Mouse (Mus musculus): ENCODE data around the gene Kyat3. TPM values are rescaled to one million over a fixed set of nuclear protein-coding genes. Genes with fewer than 3 reads are reported as not detected.
A peak's percentile ranks its signal among the peaks of the same experiment; 100 is the strongest.
"Not testable (repeated sequence)": the region's sequence is repeated elsewhere in the genome, so short reads cannot be mapped to it uniquely, and the experiment has no call there.

The Kyat3 gene
- 8.3 and 9.6 TPM in 2 replicates for polyA plus RNA-seq (2016; fragmentation: Nextera tagmentation; extraction: Ambion mirVana)

DNA sequence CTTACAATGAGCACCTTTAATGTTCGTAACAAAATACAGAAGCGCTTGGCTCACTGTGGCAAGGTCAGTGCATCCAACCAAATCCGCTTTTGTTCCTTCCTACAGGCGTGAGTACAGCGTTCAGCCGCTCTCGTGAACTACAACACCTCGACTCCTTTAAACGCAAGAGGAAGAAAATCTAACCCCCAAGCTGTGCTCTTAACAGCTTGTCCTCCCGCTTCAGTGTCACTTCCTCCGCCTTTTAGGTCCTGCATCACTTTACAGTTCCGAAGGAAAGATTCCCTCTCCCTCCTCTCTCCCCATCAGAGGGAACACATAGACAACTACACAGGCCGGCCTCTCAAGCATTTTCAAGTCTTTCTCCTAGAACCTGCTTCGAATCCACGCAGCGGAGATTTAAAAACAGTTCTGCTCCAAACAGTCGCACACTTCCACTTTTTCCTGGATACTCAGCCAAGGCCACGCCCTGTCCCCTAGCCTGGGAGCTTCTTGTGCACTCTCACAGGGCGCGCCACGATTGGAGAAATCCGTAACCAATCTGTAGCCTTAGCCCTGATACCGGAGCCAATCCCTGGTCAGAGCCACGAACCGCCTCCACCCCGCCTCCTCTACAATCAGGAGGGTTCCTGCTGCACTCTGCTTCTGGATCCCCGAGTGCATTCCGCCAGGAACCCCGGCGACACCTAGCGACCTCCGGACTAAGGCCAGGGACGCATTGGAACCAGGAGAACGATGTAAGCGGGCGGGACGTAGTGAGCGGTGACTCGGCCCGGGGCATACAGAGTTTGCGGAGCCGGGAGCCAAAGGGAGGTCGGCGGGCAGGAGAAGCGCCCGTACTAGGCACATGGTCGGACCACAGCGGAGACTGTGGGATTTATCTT lies at the start of gene Kyat3:
Gene Kyat3 (plus strand): TSS at position 610 of the 881 bp plus-strand sequence.
- peaks cover 16% of the 10 kb centered on the region; the same call in 1 of the 2 replicates for H3K27me3 ChIP-seq
- H3K4me1 ChIP-seq: peaks cover 12% of the 10 kb centered on the region
- WGBS: under 1% methylated on average over 48 of the region's 48 CpGs
- H3K4me2 ChIP-seq: peak within 1 kb of the TSS; percentile 77
- peak within 1 kb of the TSS; percentile 59 for H3K4me3 ChIP-seq (replicated peaks)
- H3K36me3 ChIP-seq (replicated peaks): no peaks in the 10 kb centered on the region
- peak within 1 kb of the TSS; percentile 57 for H3K9ac ChIP-seq
- ATAC-seq (ENCODE audit: low FRiP score): peak; percentile 100
- H3K27ac ChIP-seq: no peak within 1 kb of the TSS
- H3K9me3 ChIP-seq: no peaks in the 10 kb centered on the region

DNA sequence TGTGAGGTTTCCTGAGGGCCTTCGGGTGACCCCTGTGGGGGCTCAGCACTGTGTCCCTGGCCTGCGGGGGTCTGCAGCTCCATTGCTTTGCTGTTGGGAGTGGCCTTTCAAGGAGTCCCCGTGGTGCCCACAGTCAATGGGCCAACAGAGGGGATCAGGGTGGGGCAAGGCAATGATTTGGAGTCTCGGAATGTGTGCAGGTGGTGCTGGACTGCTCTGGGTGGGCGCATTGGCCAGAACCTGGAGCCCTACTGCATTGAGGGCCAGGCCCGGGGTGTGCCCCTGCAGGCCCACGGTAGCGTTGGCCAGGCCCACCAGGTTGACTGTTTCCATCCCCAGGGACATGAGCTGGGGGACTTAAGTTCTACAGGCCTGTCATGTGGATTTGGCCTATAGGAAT lies 36.1 kb upstream of the Kyat3 start:
- Histone ChIP-seq H3K27ac (no peak overlapping the region), H3K9ac (no peak overlapping the region), H3K4me2 (no peak overlapping the region), H3K9me3 (peaks cover 5% of the 10 kb centered on the region; the same call in 1 of the 2 replicates), H3K4me3 (replicated peaks) (no peak overlapping the region), H3K4me1 (no peaks in the 10 kb centered on the region), H3K27me3 (no peaks in the 10 kb centered on the region), H3K36me3 (replicated peaks) (no peaks in the 10 kb centered on the region)
- no peak for ATAC-seq (ENCODE audit: low FRiP score)
- WGBS: 95% methylated on average over 8 of the region's 8 CpGs

DNA sequence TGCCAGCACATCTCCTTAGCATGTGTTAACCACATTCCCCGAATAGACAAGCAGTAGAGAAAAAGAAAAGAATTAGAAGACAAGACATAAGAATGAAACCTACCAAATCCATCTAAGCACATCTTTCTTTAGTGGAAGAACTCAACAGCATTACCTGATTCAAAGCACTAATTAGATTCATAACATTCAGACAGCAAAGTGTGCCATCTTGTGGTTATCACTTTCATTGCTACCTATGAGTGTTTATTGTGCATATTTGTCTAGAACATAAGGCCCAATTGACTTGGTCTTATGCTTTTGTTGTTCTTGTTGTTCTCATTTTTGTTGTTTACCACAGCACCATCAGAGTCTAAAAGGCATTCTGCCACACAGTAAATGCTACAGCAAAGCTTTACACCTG lies 26.2 kb upstream of the Kyat3 start:
- H3K27me3 ChIP-seq: no peaks in the 10 kb centered on the region
- no peaks in the 10 kb centered on the region for H3K4me1 ChIP-seq
- no peaks in the 10 kb centered on the region for H3K36me3 ChIP-seq (replicated peaks)
- no peak overlapping the region for H3K4me3 ChIP-seq (replicated peaks)
- no peak for ATAC-seq (ENCODE audit: low FRiP score)
- no peak overlapping the region for H3K9ac ChIP-seq
- no peaks in the 10 kb centered on the region for H3K9me3 ChIP-seq
- 68% methylated on average over 1 of the region's 1 CpGs for WGBS
- H3K27ac ChIP-seq: no peak overlapping the region
- no peak overlapping the region for H3K4me2 ChIP-seq

- H3K4me3 ChIP-seq (replicated peaks): no peak overlapping the region
- H3K4me2 ChIP-seq: peak overlapping the region; percentile 2; the same call in 1 of the 2 replicates
These were observed 12.9 kb upstream of the Kyat3 start for GRCm38 (mm10) chr3:142687939-142688338.

DNA sequence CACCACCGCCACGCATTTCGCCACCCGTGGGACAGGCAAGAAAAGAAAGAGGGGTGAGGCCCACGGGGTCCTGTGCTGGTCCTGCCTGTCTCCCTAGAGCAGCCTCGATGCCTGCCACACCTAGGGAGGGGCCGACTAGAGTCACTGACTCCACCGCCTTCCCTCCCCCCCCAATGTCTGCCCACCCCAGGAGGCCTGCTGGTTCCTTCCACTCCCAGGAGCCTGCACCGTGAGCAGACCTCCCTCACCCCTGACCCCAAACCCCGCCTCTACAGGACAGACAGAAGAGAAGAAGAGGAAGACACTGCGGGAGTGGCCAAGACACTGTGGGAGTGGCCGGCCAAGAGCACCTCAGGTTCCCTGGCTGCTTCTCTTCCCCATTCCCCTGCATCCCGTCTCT lies 12.5 kb upstream of the Kyat3 start:
- H3K27me3 ChIP-seq: no peaks in the 10 kb centered on the region
- H3K4me3 ChIP-seq (replicated peaks): no peak overlapping the region
- ATAC-seq (ENCODE audit: low FRiP score): 0 out of 2 replicates have a peak, but pooled peaks have one; percentile 9
- 63% methylated on average over 12 of the region's 13 CpGs for WGBS
- H3K9me3 ChIP-seq: peaks cover 11% of the 10 kb centered on the region
- no peaks in the 10 kb centered on the region for H3K4me1 ChIP-seq
- no peak overlapping the region for H3K27ac ChIP-seq
- no peak overlapping the region for H3K9ac ChIP-seq
- H3K36me3 ChIP-seq (replicated peaks): no peaks in the 10 kb centered on the region
- peak overlapping the region; percentile 2; the same call in 1 of the 2 replicates for H3K4me2 ChIP-seq

More at GRCm38 (mm10) chr3:142687939-142688338, 12.9 kb upstream of the Kyat3 start:
- no peak overlapping the region for H3K9ac ChIP-seq
- 71% methylated on average over 23 of the region's 23 CpGs for WGBS
- H3K36me3 ChIP-seq (replicated peaks): no peaks in the 10 kb centered on the region
- no peaks in the 10 kb centered on the region for H3K27me3 ChIP-seq
- no peak for ATAC-seq (ENCODE audit: low FRiP score)
- peaks cover 11% of the 10 kb centered on the region for H3K9me3 ChIP-seq
- no peak overlapping the region for H3K27ac ChIP-seq
- H3K4me1 ChIP-seq: no peaks in the 10 kb centered on the region

GRCm38 (mm10) chr3:142696517-142696916 lies 4.3 kb upstream of the Kyat3 start:
- H3K27ac ChIP-seq: no peak overlapping the region
- WGBS: 82% methylated on average over 2 of the region's 2 CpGs
- no peak for ATAC-seq (ENCODE audit: low FRiP score)
- H3K9ac ChIP-seq: no peak overlapping the region
- H3K9me3 ChIP-seq: no peaks in the 10 kb centered on the region
- H3K4me1 ChIP-seq: peaks cover 9% of the 10 kb centered on the region
- no peak overlapping the region for H3K4me3 ChIP-seq (replicated peaks)
- no peak overlapping the region for H3K4me2 ChIP-seq
- no peaks in the 10 kb centered on the region for H3K36me3 ChIP-seq (replicated peaks)
- H3K27me3 ChIP-seq: peaks cover 11% of the 10 kb centered on the region; the same call in 1 of the 2 replicates

- no peaks in the 10 kb centered on the region for H3K9me3 ChIP-seq
- H3K9ac ChIP-seq: peak overlapping the region; percentile 57
- H3K27ac ChIP-seq: no peak overlapping the region
- peaks cover 12% of the 10 kb centered on the region for H3K4me1 ChIP-seq
- peaks cover 16% of the 10 kb centered on the region; the same call in 1 of the 2 replicates for H3K27me3 ChIP-seq
- 0 out of 2 replicates have a peak, but pooled peaks have one; percentile 7 for ATAC-seq (ENCODE audit: low FRiP score)
- 31% methylated on average over 15 of the region's 15 CpGs for WGBS
- H3K36me3 ChIP-seq (replicated peaks): no peaks in the 10 kb centered on the region
- peak overlapping the region; percentile 77 for H3K4me2 ChIP-seq
- H3K4me3 ChIP-seq (replicated peaks): peak overlapping the region; percentile 59
These were observed 647 bp downstream of the Kyat3 start for GRCm38 (mm10) chr3:142701407-142701989.

DNA sequence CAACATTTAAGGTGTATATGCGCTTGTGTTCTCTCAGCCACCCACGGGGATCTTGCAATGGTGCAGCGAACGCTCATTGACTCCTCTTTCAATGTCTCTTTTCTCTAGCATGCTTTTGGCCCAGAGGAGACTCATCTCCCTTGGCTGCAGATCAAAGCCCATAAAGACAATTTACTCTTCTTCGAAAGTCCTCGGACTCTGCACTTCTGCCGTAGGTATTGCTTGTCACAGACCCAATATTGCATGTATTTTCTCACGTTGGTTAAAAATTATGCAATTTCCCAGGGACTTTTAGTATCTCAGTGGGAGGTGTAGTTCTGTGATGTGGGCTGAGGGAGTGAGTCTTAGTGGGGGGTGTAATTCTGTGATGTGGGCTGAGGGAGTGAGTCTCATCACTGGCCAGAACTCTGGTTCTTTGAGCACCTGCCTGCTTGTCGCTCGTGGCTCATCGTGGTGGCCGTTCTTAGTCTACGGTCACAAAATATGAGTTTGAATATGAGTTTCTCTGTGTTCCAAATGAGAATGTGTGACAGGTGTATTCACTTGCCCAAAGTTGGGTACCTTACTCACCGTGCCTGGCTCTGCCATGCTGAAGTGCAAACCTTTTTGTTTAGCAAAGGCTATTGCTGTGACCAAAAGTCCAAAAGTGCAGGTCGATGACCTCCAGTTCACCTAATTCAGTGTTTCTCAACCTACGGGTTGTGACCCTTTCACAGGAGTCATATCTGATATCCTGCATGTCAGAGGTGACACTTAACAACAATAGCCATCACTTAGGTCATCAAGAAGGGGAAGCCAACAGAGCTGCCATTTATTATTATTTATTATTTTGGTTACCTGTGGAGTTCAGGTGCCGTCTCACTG lies 6.0 kb downstream of the Kyat3 start:
- no peaks in the 10 kb centered on the region for H3K9me3 ChIP-seq
- H3K27ac ChIP-seq: no peak overlapping the region
- no peaks in the 10 kb centered on the region for H3K36me3 ChIP-seq (replicated peaks)
- WGBS: 94% methylated on average over 17 of the region's 17 CpGs
- H3K4me2 ChIP-seq: no peak overlapping the region
- H3K4me3 ChIP-seq (replicated peaks): no peak overlapping the region
- no peak for ATAC-seq (ENCODE audit: low FRiP score)
- H3K9ac ChIP-seq: no peak overlapping the region
- H3K27me3 ChIP-seq: 0 out of 2 replicates have a peak, but pooled peaks cover 2% of the 10 kb centered on the region
- peaks cover under 1% of the 10 kb centered on the region; the same call in 1 of the 2 replicates for H3K4me1 ChIP-seq

DNA sequence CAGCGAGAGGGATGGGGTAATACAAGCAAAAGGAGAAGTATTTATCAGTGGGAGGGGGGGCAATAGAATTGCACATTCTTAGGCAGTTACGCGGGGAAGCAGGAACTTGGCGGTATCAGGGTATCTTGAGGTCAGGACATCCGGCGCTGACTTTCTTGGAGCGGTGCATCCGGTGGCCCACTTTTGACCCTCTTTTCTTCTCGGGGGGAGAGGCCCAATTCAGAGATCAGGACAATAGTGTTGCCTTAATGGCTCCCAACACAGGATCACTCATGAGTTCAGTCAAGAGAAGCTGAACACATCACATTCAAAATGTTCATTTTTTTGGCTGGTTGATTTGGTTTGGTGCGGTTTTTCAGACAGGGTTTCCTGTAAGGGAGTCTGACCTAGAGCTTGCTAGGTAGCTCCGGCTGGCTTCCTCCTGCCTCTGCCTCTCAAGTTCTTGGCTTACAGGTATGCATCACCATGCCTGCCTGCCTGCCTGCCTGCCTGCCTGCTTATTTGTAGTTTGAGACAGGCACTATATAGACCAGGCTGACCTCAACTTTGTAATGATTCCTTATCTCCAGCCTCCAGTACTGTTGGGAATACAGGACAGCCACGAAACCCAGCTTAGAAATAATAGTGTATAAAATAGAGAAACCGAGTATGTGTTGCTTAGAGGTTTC lies 7.5 kb downstream of the Kyat3 start:
- H3K4me2 ChIP-seq; H3K4me1 ChIP-seq; H3K27me3 ChIP-seq; H3K27ac ChIP-seq; H3K9me3 ChIP-seq; H3K36me3 ChIP-seq (replicated peaks); H3K9ac ChIP-seq; H3K4me3 ChIP-seq (replicated peaks): not testable (repeated sequence)
- 84% methylated on average over 13 of the region's 13 CpGs for WGBS
- peak; percentile 25; the same call in 1 of the 2 replicates for ATAC-seq (ENCODE audit: low FRiP score)

- H3K4me2 ChIP-seq: no peak overlapping the region
- no peaks in the 10 kb centered on the region for H3K27me3 ChIP-seq
- H3K9me3 ChIP-seq: no peaks in the 10 kb centered on the region
- no peak overlapping the region for H3K4me3 ChIP-seq (replicated peaks)
- H3K4me1 ChIP-seq: no peaks in the 10 kb centered on the region; the same call in 1 of the 2 replicates
- no peak overlapping the region for H3K27ac ChIP-seq
- no peak overlapping the region for H3K9ac ChIP-seq
- ATAC-seq (ENCODE audit: low FRiP score): peak; percentile 65
- no peaks in the 10 kb centered on the region for H3K36me3 ChIP-seq (replicated peaks)
- 52% methylated on average over 13 of the region's 13 CpGs for whole genome bisulfite sequencing
These were observed 8.1 kb downstream of the Kyat3 start for GRCm38 (mm10) chr3:142708849-142709419.

- Histone ChIP-seq H3K4me3 (replicated peaks) (no peak overlapping the region), H3K27ac (no peak overlapping the region), H3K9ac (no peak overlapping the region), H3K9me3 (no peaks in the 10 kb centered on the region), H3K27me3 (no peaks in the 10 kb centered on the region), H3K36me3 (replicated peaks) (no peaks in the 10 kb centered on the region), H3K4me2 (no peak overlapping the region), H3K4me1 (no peaks in the 10 kb centered on the region; the same call in 1 of the 2 replicates)
- 33% methylated on average over 10 of the region's 10 CpGs for WGBS
- peak; percentile 48 for ATAC-seq (ENCODE audit: low FRiP score)
These were observed 9.6 kb downstream of the Kyat3 start for GRCm38 (mm10) chr3:142710360-142711007.
